Mouse (Mus musculus) liver, embryonic 14.5 days (tissue): ENCODE results near the gene Dync2h1. TPM values are rescaled to one million over a fixed set of nuclear protein-coding genes. Genes with fewer than 3 reads are reported as not detected.

ENCODE experiments used
- ATAC-seq: fragments of 200-750 bp; cut with Nextera tagmentation; 2 replicates; pipeline ENCODE4 v1.8.0; 2017; ENCODE audit warnings: moderate number of reproducible peaks, mild to moderate bottlenecking, moderate library complexity; ENCODE audit not compliant: insufficient read depth
- DNase-seq, 3 experiments: peaks; one replicate each; pipeline ENCODE4 v3.0.0-alpha.2; 2012 to 2013; ENCODE audit warnings: low read depth in 3 of 3, low spot score in 3 of 3
- H3K27ac ChIP-seq: fragments of 300-500 bp; sonication (generic); 2 replicates; pipeline ENCODE4 v1.5.1; 2014; ENCODE audit warnings: moderate library complexity, mild to moderate bottlenecking, control low read depth, inconsistent platforms
- H3K27me3 ChIP-seq: fragments of 300-500 bp; sonication (generic); 2 replicates; pipeline ENCODE4 v1.6.1; 2014; ENCODE audit warnings: mild to moderate bottlenecking, low read length, moderate library complexity; ENCODE audit not compliant: control insufficient read depth, insufficient read depth
- H3K36me3 ChIP-seq: fragments of 300-500 bp; sonication (generic); replicated peaks from 2 replicates; pipeline ENCODE4 v1.6.1; 2014; ENCODE audit warnings: low read depth; ENCODE audit not compliant: control insufficient read depth, insufficient read depth
- H3K4me1 ChIP-seq, 2 experiments: fragments of 200-500 bp in 1 of 2; fragments of 300-500 bp in 1 of 2; sonication (generic) in 1 of 2; replicated peaks; 2 replicates each; pipeline ENCODE4 v1.6.1; 2012 to 2014; ENCODE audit warnings: antibody characterized with exemption in 1 of 2, inconsistent platforms in 1 of 2, low read length in 1 of 2; ENCODE audit not compliant: control insufficient read depth in 2 of 2, insufficient read depth in 2 of 2
- H3K4me2 ChIP-seq: fragments of 300-500 bp; sonication (generic); 2 replicates; pipeline ENCODE4 v1.6.1; 2014; ENCODE audit warnings: low read depth, mild to moderate bottlenecking, control low read depth, moderate library complexity
- H3K4me3 ChIP-seq, 2 experiments: fragments of 200-500 bp in 1 of 2; fragments of 300-500 bp in 1 of 2; sonication (generic) in 1 of 2; 2 replicates each; pipeline ENCODE4 v1.5.1; 2012 to 2014; ENCODE audit warnings: low read depth in 2 of 2, low read length in 2 of 2, mild to moderate bottlenecking in 2 of 2, control low read depth in 1 of 2, inconsistent platforms in 1 of 2, moderate library complexity in 1 of 2; ENCODE audit not compliant: insufficient read depth in 1 of 2
- H3K9ac ChIP-seq: fragments of 300-500 bp; sonication (generic); replicated peaks from 2 replicates; pipeline ENCODE4 v1.6.1; 2014; ENCODE audit warnings: mild to moderate bottlenecking, control low read depth, moderate library complexity
- H3K9me3 ChIP-seq: fragments of 300-500 bp; sonication (generic); 2 replicates; pipeline ENCODE4 v1.6.1; 2016; ENCODE audit warnings: low read length, mixed read lengths; ENCODE audit not compliant: control insufficient read depth
- CTCF ChIP-seq: IDR thresholded peaks from 2 replicates; pipeline ENCODE4 v1.5.1; 2016; ENCODE audit warnings: antibody characterized with exemption, low read depth, control low read depth
- EP300 ChIP-seq: IDR thresholded peaks from 2 replicates; pipeline ENCODE4 v1.6.1; 2016; ENCODE audit warnings: antibody characterized with exemption, low read depth
- WGBS: fragments of 180-500 bp; shearing (Covaris S2); extraction: QIAGEN DNeasy Blood & Tissue Kit; methylation state at CpG from one replicate; pipeline ENCODE4 v1.1.7; 2014; ENCODE audit not compliant: insufficient replicate concordance; 5-methylcytosine and 5-hydroxymethylcytosine counted together
- polyA plus RNA-seq, 2 experiments: library from polyadenylated mRNA; depleted of rRNA in 1 of 2; stranded (reverse) in 1 of 2; unstranded in 1 of 2; fragments of >200 nt; fragmentation: Nextera tagmentation in 1 of 2; extraction: Ambion mirVana in 1 of 2; gene quantifications; 2 replicates each; pipeline versions ENCODE4 v1.2.1 to v1.2.3; 2012 to 2014

The Dync2h1 gene
- polyA plus RNA-seq, 2 experiments = 0.46 to 1.8 TPM

GRCm38 (mm10) chr9:6901620-6902019 is 282.6 kb downstream of the Dync2h1 start:
- TF ChIP-seq CTCF (no peak), EP300 (no peak)
- ATAC-seq (no peak), DNase-seq (no peak)
- Histone ChIP-seq H3K9me3 (no peaks in the 10 kb centered on the region), H3K4me2 (no peak overlapping the region), H3K9ac (no peak overlapping the region), H3K27me3 (no peaks in the 10 kb centered on the region), H3K4me1 (no peaks in the 10 kb centered on the region), H3K27ac (no peak overlapping the region), H3K36me3 (no peaks in the 10 kb centered on the region), H3K4me3 (no peak overlapping the region)
- WGBS = 45% methylated on average over 1 of the region's 1 CpGs

DNA sequence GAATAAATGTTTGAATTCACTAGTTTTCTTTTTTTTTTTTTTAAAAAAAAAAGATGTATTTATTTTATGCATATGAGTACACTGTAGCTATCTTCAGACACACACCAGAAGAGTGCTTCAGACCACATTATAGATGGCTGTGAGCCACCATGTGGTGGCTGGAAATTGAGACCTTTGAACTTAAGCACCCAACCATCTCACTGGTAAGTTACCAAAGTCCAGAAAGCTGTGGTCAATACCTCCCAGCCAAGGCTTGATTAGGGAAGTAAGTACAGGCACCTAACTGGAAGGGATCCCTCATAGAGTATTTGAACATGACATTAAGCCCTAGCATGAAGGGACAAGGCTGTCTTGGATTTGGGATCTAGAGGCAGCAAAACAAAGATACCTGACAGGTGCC is 292.9 kb downstream of the Dync2h1 start:
- no peak for ATAC-seq
- TF ChIP-seq CTCF = no peak
- TF ChIP-seq EP300 = no peak
- Histone ChIP-seq H3K9me3 (no peaks in the 10 kb centered on the region), H3K4me3 (no peak overlapping the region), H3K27me3 (no peaks in the 10 kb centered on the region), H3K36me3 (no peaks in the 10 kb centered on the region), H3K27ac (no peak overlapping the region), H3K4me1 (no peaks in the 10 kb centered on the region), H3K9ac (no peak overlapping the region), H3K4me2 (no peak overlapping the region)
- no peak for DNase-seq

- Histone ChIP-seq H3K4me3 (no peak overlapping the region), H3K4me2 (no peak overlapping the region), H3K9ac (no peak overlapping the region), H3K36me3 (no peaks in the 10 kb centered on the region), H3K9me3 (no peaks in the 10 kb centered on the region), H3K27me3 (no peaks in the 10 kb centered on the region), H3K27ac (no peak overlapping the region), H3K4me1 (no peaks in the 10 kb centered on the region)
- DNase-seq = no peak
- no peak for ATAC-seq
- 36% methylated on average over 1 of the region's 1 CpGs for WGBS
- TF ChIP-seq CTCF (no peak), EP300 (no peak)
Measured at GRCm38 (mm10) chr9:6881187-6881984, 302.9 kb downstream of the Dync2h1 start.

Other genes with a start within 250 kb of the Dync2h1 start
- 16.7 and 29.9 TPM in 2 replicates for gene Dcun1d5, start 74 bp upstream of the Dync2h1 start, polyA plus RNA-seq (2012; rRNA removed)
- gene Dcun1d5, start 74 bp upstream of the Dync2h1 start, polyA plus RNA-seq (2014; fragmentation: Nextera tagmentation; extraction: Ambion mirVana) = 74.2 and 78.3 TPM in 2 replicates
- gene Mmp13, start 88.1 kb upstream of the Dync2h1 start, polyA plus RNA-seq (2012; rRNA removed) = 0.03 and 0.04 TPM in 2 replicates
- gene Mmp13, start 88.1 kb upstream of the Dync2h1 start, polyA plus RNA-seq (2014; fragmentation: Nextera tagmentation; extraction: Ambion mirVana) = not detected in 2 replicates
- 0.05 and 0.06 TPM in 2 replicates for gene Mmp12, start 159.9 kb upstream of the Dync2h1 start, polyA plus RNA-seq (2012; rRNA removed)
- gene Mmp12, start 159.9 kb upstream of the Dync2h1 start, polyA plus RNA-seq (2014; fragmentation: Nextera tagmentation; extraction: Ambion mirVana) = not detected in 2 replicates
- not detected in 2 replicates for gene Mmp1b, start 203.6 kb upstream of the Dync2h1 start, polyA plus RNA-seq (2012; rRNA removed)
- not detected in 2 replicates for gene Mmp1b, start 203.6 kb upstream of the Dync2h1 start, polyA plus RNA-seq (2014; fragmentation: Nextera tagmentation; extraction: Ambion mirVana)